Mouse (Mus musculus): ENCODE data around the gene Uso1.

The Uso1 gene

GRCm38 (mm10) chr5:92248614-92249013, 110.9 kb downstream of the Uso1 start:
- no peak for DNase-seq

GRCm38 (mm10) chr5:92252031-92252430, 114.3 kb downstream of the Uso1 start:
- DNase-seq: no peak

All from lung, postnatal 4 days (tissue).